Mouse (Mus musculus) liver, adult 2 months (tissue): ENCODE results near the gene Ece1. TPM values are rescaled to one million over a fixed set of nuclear protein-coding genes. Genes with fewer than 3 reads are reported as not detected.
"Not testable (repeated sequence)": the region's sequence is repeated elsewhere in the genome, so short reads cannot be mapped to it uniquely, and the experiment has no call there.

Source experiments
- DNase-seq: peaks from one replicate; pipeline ENCODE4 v3.0.0-alpha.2; 2011; ENCODE audit warnings: low read depth, low spot score; ENCODE audit errors: extremely low read depth
- H3K27ac ChIP-seq: fragments of 200-500 bp; replicated peaks from 2 replicates; pipeline ENCODE4 v1.5.1; 2012; ENCODE audit warnings: low read depth, mild to moderate bottlenecking, control low read depth, inconsistent platforms, low read length; ENCODE audit not compliant: insufficient read depth
- H3K27me3 ChIP-seq: fragments of 200-500 bp; 2 replicates; pipeline ENCODE4 v1.6.1; 2012; ENCODE audit warnings: mild to moderate bottlenecking, moderate library complexity, low read length, inconsistent platforms; ENCODE audit not compliant: control insufficient read depth, insufficient read depth
- H3K36me3 ChIP-seq: fragments of 200-500 bp; 2 replicates; pipeline ENCODE4 v1.6.1; 2012; ENCODE audit warnings: low read length, inconsistent platforms; ENCODE audit not compliant: control insufficient read depth, insufficient read depth
- H3K4me1 ChIP-seq: fragments of 200-500 bp; 2 replicates; pipeline ENCODE4 v1.6.1; 2011; ENCODE audit warnings: low read length; ENCODE audit not compliant: control insufficient read depth, insufficient read depth
- H3K4me3 ChIP-seq: fragments of 200-500 bp; 2 replicates; pipeline ENCODE4 v1.5.1; 2011; ENCODE audit warnings: low read depth, mild to moderate bottlenecking, control low read depth, low read length, moderate library complexity; ENCODE audit not compliant: insufficient read depth
- H3K79me2 ChIP-seq: fragments of 200-500 bp; 2 replicates; pipeline ENCODE4 v1.6.1; 2012; ENCODE audit warnings: inconsistent platforms, mild to moderate bottlenecking, low read length, moderate library complexity; ENCODE audit not compliant: control insufficient read depth, insufficient read depth
- H3K9ac ChIP-seq: fragments of 200-500 bp; 2 replicates; pipeline ENCODE4 v1.6.1; 2012; ENCODE audit warnings: low read depth, mild to moderate bottlenecking, control low read depth, inconsistent platforms, low read length
- CTCF ChIP-seq: fragments of 200-500 bp; IDR thresholded peaks from 2 replicates; pipeline ENCODE4 v1.5.1; 2011; ENCODE audit warnings: low read depth, low read length, control low read depth
- POLR2A ChIP-seq: fragments of 200-500 bp; IDR thresholded peaks from 2 replicates; pipeline ENCODE4 v1.6.1; 2011; ENCODE audit warnings: low read length, control low read depth; ENCODE audit not compliant: insufficient read depth; ENCODE audit errors: extremely low read depth
- WGBS: fragments of 180-500 bp; shearing (Covaris S2); methylation state at CpG from one replicate; pipeline ENCODE4 v1.1.7; 2018; 5-methylcytosine and 5-hydroxymethylcytosine counted together
- polyA plus RNA-seq: library from polyadenylated mRNA; depleted of rRNA; stranded (reverse); fragments of >200 nt; gene quantifications from 2 replicates; pipeline ENCODE4 v1.2.3, GENCODE M21; 2012
- total RNA-seq: library from RNA; depleted of rRNA; stranded (reverse); fragments of >200 nt; gene quantifications from 2 replicates; pipeline ENCODE4 v1.2.3, GENCODE M21; 2014

Gene Ece1
- total and polyA plus RNA-seq, 2 experiments, result 213 to 630 TPM

DNA sequence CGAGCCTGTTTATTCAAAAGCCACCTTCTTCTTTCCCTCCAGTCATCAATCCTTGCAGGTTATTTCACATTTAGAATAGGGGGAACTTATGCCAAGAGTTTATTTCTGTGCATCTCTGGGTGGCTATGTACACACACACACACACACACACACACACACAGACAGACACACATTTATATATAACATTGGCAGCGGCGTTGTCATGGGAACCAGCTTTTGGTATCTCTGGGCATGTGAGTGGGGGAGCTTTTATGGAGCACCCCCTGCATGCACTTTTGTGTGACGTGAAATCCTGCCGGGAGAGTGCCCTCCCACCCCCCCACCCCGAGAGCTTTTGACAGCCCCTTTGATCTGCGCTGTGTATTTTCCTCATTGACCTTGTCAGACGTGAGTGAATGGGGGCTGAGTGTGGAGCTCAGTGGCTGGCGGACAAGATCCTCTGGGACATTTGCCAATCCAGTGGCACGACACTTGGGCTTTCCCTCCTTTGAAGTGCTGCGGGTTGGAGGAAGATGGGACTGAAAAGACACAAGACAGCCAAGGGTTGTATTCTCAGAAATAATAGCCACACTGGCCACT, 117.1 kb downstream of the Ece1 start:
- not testable (repeated sequence) for H3K27me3 ChIP-seq, DNase-seq, H3K4me3 ChIP-seq, H3K36me3 ChIP-seq, H3K27ac ChIP-seq, H3K4me1 ChIP-seq, H3K79me2 ChIP-seq, H3K9ac ChIP-seq
- no CpG with 5 or more reads among the region's 11 CpGs for WGBS

DNA sequence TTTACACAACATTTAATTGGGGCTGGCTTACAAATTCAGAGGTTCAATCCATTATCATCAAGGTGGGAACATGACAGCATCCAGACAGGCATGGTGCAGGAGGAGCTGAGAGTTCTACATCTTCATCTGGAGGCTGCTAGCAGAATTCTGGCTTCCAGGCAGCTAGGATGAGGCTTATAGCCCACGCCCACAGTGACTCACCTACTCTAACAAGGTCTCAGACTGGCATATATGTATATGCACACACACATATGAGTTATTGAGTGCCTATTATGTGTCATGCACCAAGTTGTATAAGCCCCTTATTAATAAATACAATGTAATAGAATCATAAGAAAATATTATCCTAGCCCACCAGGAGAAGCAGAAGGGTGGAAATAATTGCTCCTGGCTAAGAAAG, 120.8 kb downstream of the Ece1 start:
- Histone ChIP-seq H3K36me3 (no peaks in the 10 kb centered on the region), H3K4me1 (peaks cover 3% of the 10 kb centered on the region; the same call in 1 of the 2 replicates), H3K27ac (no peak overlapping the region), H3K4me3 (no peak overlapping the region), H3K27me3 (no peaks in the 10 kb centered on the region), H3K79me2 (no peaks in the 10 kb centered on the region), H3K9ac (no peak overlapping the region)
- WGBS, result 91% methylated on average over 1 of the region's 1 CpGs
- TF ChIP-seq CTCF (no peak), POLR2A (no peak)
- DNase-seq, result no peak

DNA sequence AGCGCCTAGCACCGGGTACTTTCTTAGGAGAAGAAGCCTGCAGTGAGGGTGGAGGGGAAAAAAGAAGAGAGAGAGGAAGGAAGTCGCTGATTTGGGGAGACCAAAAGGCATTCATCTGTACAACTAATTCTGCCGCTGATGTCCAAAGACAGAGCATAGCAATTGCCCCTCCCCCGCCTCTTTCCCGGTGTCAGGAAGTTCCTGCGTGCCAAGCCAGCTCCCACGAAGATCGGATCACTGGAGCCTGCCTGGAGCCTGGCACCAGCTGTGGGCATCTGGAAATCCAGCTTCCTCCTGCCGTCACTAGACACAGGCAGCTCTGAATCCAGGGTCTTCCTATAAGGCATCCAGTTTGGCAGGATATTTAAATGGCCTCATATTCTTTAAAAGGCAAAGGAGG, 122.2 kb downstream of the Ece1 start:
- no peak overlapping the region for H3K9ac ChIP-seq
- no peak for DNase-seq
- no peak overlapping the region for H3K27ac ChIP-seq
- TF ChIP-seq POLR2A (no peak), CTCF (no peak)
- no peaks in the 10 kb centered on the region for H3K27me3 ChIP-seq
- H3K79me2 ChIP-seq, result no peaks in the 10 kb centered on the region
- 47% methylated on average over 10 of the region's 10 CpGs for WGBS
- H3K4me1 ChIP-seq, result peaks cover 3% of the 10 kb centered on the region; the same call in 1 of the 2 replicates
- no peak overlapping the region for H3K4me3 ChIP-seq
- no peaks in the 10 kb centered on the region for H3K36me3 ChIP-seq

DNA sequence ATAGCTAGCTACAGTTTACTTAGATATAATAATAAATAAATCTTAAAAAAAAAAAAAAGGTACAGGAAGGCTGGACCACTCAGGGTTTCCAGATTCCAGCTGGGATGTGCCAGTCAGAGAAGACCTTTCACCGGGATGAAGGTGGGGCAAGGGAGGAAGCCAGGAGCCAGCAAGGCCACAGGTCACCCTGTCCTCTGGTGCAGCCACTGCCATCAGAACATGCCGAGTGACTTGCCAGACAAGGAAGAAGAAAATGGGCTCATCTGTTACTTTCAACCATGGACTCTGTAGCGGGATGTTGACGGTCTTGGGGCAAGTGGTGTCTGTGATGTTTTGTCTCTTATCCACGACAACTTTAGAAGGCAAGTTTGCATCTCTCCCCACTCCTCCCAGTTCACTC, 122.7 kb downstream of the Ece1 start:
- no peaks in the 10 kb centered on the region for H3K27me3 ChIP-seq
- no peaks in the 10 kb centered on the region for H3K36me3 ChIP-seq
- H3K4me3 ChIP-seq, result no peak overlapping the region
- TF ChIP-seq POLR2A (no peak), CTCF (no peak)
- WGBS, result 43% methylated on average over 5 of the region's 5 CpGs
- no peak overlapping the region for H3K9ac ChIP-seq
- no peaks in the 10 kb centered on the region for H3K79me2 ChIP-seq
- no peak overlapping the region for H3K27ac ChIP-seq
- peaks cover 3% of the 10 kb centered on the region; the same call in 1 of the 2 replicates for H3K4me1 ChIP-seq
- DNase-seq, result peak; percentile 65

DNA sequence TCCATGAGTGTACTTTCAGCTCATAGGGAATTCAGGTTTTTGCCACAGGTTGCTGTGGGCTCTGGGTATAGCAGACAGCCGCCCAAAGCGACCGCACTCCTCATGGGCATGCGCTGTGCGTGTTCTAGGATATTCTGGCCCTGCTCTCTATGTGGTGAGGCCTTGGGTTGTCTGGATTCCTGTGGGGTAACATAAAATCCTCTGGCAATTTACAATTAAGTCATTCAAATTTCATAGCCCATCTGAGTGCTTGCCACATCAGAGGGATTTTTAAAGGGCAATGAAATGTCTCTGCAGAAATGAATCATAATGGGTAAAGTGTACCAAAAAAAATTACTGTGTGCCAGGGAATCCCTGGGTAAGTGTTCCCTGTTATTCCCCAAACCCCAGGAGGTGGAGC, 127.4 kb downstream of the Ece1 start:
- no peak overlapping the region for H3K4me3 ChIP-seq
- H3K27ac ChIP-seq, result no peak overlapping the region
- TF ChIP-seq POLR2A, result no peak
- TF ChIP-seq CTCF, result no peak
- 92% methylated on average over 5 of the region's 5 CpGs for WGBS
- H3K4me1 ChIP-seq, result peaks cover 4% of the 10 kb centered on the region; the same call in 1 of the 2 replicates
- no peak overlapping the region for H3K9ac ChIP-seq
- H3K36me3 ChIP-seq, result no peaks in the 10 kb centered on the region
- no peak for DNase-seq
- no peaks in the 10 kb centered on the region for H3K79me2 ChIP-seq
- no peaks in the 10 kb centered on the region for H3K27me3 ChIP-seq

DNA sequence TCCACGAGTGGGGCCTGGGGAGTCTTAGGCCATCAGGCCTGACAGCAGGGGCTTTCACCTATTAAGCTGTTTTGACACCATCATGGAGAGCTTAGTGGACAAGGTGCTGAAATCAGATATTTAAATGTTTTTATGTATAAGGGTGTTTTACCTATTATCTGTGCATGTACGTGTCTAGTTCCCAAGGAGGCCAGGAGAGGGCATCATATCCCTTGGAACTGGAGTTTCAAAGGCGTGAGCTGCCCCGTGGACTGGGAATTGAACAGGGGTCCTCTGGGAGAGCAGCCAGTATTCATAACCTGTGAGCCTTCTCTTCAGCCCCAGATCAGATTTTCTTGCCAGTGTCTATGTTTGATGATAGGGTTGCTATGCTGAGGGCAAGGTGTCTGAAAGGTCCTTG, 128.4 kb downstream of the Ece1 start:
- Histone ChIP-seq H3K4me1 (peaks cover 7% of the 10 kb centered on the region), H3K79me2 (no peaks in the 10 kb centered on the region), H3K4me3 (no peak overlapping the region), H3K27ac (no peak overlapping the region), H3K36me3 (no peaks in the 10 kb centered on the region), H3K9ac (no peak overlapping the region), H3K27me3 (no peaks in the 10 kb centered on the region)
- WGBS, result 96% methylated on average over 4 of the region's 4 CpGs
- no peak for DNase-seq
- TF ChIP-seq CTCF (no peak), POLR2A (no peak)
